Mouse (Mus musculus) ES-Bruce4 (cell line): Measurements from ENCODE around the gene Rtkn2.

Source experiments
- EP300 ChIP-seq: IDR thresholded peaks from 2 replicates; pipeline ENCODE4 v1.6.1; 2011; ENCODE audit warnings: low read depth, low read length; ENCODE audit not compliant: insufficient read depth
- POLR2A ChIP-seq: IDR thresholded peaks from one replicate; pipeline ENCODE4 v1.8.1; 2011; ENCODE audit warnings: low read length; ENCODE audit not compliant: insufficient read depth

DNA sequence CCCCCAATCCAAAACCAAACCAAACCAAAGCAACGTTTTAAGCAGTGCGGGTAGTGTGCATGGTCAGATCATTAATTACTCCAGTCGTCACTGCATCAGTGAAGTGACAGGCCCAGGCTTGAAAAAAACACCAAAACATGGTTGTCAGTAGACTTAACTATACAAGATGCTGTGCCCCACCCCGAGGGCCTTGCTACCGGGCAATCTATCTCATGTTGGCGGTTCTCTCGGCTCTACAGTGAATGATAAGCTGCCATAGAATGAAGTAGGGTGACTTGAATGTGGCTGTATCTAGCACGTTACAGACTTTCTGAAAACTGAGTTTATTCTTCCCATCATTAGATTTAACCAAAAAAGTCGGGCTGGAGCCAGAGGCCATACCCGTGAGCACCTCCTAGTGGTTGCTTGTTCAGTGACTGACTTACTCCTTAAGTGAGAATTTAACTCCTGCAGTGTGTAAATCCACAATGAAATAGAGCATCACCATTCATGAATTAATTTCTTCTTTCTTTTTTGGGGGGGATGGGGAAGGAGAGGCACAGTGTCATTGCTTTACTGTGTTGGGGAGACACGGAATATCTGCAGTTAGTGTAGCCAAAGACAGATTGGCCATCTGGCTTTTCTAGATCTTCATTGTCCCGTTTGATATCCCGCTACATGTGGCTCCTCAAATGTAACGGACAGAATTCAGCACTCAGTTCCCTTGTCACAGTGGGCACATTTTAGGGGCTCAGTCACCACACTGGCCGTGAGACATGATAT, 110.2 kb downstream of the Rtkn2 start:
- TF ChIP-seq POLR2A: no peak
- no peak for TF ChIP-seq EP300
